Mouse (Mus musculus): ENCODE measurements around the gene Btf3l4. TPM values are rescaled to one million over a fixed set of nuclear protein-coding genes. Genes with fewer than 3 reads are reported as not detected.
A peak's percentile ranks its signal among the peaks of the same experiment; 100 is the strongest.

Btf3l4 gene
- polyA plus RNA-seq, 1 experiment from 2014 or later: 146 TPM

DNA sequence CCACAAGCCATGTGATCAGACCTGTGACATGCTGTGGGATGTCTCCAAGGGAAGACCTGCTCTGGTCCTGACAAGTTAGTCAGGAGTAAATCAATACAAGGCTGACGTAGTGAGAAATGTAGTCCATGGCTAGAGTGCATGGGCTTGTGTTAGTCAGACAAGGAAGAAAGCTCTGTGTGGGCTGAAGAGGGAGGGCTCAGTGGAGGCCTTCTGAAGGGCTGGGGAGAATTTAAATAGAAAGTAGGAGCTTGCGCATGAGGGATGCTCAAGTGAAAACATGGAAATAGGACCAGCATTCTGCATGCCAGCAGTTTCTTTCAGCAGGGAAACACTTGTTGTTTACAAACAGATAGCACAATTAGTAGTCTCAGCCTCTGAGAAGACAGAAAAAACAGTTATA lies 29.9 kb downstream of the Btf3l4 start:
- Histone ChIP-seq H3K4me3 (no peak overlapping the region), H3K27me3 (no peaks in the 10 kb centered on the region), H3K27ac (replicated peaks) (no peak overlapping the region), H3K4me2 (no peak overlapping the region), H3K4me1 (replicated peaks) (no peaks in the 10 kb centered on the region), H3K36me3 (no peaks in the 10 kb centered on the region), H3K9me3 (no peaks in the 10 kb centered on the region), H3K9ac (no peak overlapping the region)
- WGBS: 84% methylated on average over 2 of the region's 2 CpGs
- no peak for ATAC-seq (ENCODE audit: low FRiP score, low read depth)

GRCm38 (mm10) chr4:108798083-108798830 lies 35.2 kb downstream of the Btf3l4 start:
- H3K4me2 ChIP-seq: no peak overlapping the region
- H3K4me1 ChIP-seq (replicated peaks): no peaks in the 10 kb centered on the region
- no peak for ATAC-seq (ENCODE audit: low FRiP score, low read depth)
- H3K9ac ChIP-seq: no peak overlapping the region
- no peak overlapping the region for H3K27ac ChIP-seq (replicated peaks)
- no peaks in the 10 kb centered on the region for H3K9me3 ChIP-seq
- no peaks in the 10 kb centered on the region for H3K27me3 ChIP-seq
- H3K36me3 ChIP-seq: no peaks in the 10 kb centered on the region
- WGBS: 51% methylated on average over 2 of the region's 2 CpGs
- no peak overlapping the region for H3K4me3 ChIP-seq

DNA sequence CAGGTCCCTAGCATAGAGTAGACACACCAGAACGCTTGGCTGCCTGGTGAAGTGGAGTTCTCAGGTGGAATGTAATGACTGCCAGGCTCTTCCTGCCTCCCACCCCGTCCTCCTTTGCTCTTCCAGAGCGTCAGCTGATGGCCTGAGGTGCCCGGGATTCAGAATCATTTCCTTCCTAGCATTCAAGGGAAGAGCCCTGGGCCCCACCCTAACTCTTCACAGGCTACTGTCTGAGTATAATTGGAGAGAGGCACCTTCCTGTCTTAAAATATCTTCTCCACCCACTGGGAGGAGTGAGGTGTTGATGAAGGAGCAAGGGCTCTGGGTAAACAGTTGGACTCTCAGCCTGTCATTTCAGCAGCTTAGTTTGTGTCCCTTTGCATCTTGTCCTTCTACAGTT lies 36.7 kb downstream of the Btf3l4 start:
- Histone ChIP-seq H3K4me3 (no peak overlapping the region), H3K27ac (replicated peaks) (no peak overlapping the region), H3K4me2 (no peak overlapping the region), H3K9ac (no peak overlapping the region), H3K4me1 (replicated peaks) (no peaks in the 10 kb centered on the region), H3K27me3 (no peaks in the 10 kb centered on the region), H3K9me3 (no peaks in the 10 kb centered on the region), H3K36me3 (no peaks in the 10 kb centered on the region)
- WGBS: 59% methylated on average over 4 of the region's 4 CpGs
- ATAC-seq (ENCODE audit: low FRiP score, low read depth): no peak

DNA sequence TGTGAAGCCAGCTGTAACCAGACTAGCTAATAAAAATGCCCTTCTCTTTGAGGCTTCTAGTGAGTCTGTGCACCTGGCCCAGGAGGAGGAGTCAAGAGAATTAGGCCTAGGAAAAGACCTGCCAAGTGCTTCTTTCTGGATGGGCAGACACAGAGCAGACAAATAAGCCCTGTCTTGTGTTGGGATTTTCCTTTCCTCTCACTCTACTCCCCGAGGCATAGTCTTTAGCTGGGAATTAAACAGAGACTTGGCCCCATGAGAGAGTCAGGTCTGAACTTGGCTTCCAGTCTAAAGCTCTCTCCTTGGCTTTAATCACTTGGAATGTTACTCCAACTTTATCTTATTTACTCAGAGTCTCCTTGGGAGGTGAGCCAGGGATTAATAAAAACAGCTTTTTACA lies 39.5 kb downstream of the Btf3l4 start:
- Histone ChIP-seq H3K9ac (no peak overlapping the region), H3K4me1 (replicated peaks) (no peaks in the 10 kb centered on the region), H3K36me3 (no peaks in the 10 kb centered on the region), H3K4me2 (no peak overlapping the region), H3K27ac (replicated peaks) (no peak overlapping the region), H3K9me3 (no peaks in the 10 kb centered on the region), H3K27me3 (no peaks in the 10 kb centered on the region), H3K4me3 (no peak overlapping the region)
- WGBS: 73% methylated on average over 1 of the region's 1 CpGs
- ATAC-seq (ENCODE audit: low FRiP score, low read depth): no peak

GRCm38 (mm10) chr4:108790507-108790906 lies 42.9 kb downstream of the Btf3l4 start:
- no peak overlapping the region for H3K27ac ChIP-seq (replicated peaks)
- H3K4me2 ChIP-seq: no peak overlapping the region
- 72% methylated on average over 1 of the region's 1 CpGs for WGBS
- H3K9ac ChIP-seq: no peak overlapping the region
- H3K4me3 ChIP-seq: no peak overlapping the region
- no peaks in the 10 kb centered on the region for H3K27me3 ChIP-seq
- H3K9me3 ChIP-seq: no peaks in the 10 kb centered on the region
- no peaks in the 10 kb centered on the region for H3K4me1 ChIP-seq (replicated peaks)
- no peak for ATAC-seq (ENCODE audit: low FRiP score, low read depth)
- no peaks in the 10 kb centered on the region for H3K36me3 ChIP-seq

DNA sequence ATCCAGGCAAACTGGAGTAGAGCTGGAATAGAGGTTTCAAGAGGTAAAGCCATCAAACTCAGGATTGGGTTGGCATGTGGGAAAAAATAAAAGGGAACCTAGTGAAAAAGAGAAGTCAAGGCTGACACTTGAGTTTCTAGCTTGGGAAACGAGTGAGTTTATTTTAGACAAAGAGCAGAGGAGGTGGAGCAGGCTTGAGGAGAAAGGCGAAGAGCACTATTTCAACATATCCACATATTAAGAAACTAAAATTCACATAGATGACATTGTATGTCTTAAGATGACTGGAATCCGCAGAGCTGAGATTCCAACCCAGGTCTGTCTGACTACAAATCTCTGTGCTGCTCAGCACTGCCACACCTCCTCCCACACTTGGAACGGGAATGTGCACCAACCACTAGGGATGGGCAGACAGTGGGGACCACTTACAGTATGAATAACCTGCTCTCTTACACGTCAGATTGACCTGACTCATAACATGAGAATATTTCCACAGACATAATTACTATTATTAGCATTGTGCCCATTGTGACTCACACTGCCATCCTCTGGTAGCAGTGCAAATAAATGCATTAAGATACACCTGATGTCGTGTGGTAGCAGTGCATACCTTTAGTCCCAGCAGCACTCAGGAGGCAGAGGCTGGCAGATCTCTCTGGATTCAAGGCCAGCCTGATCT lies 44.0 kb downstream of the Btf3l4 start:
- Histone ChIP-seq H3K4me2 (no peak overlapping the region), H3K9me3 (no peaks in the 10 kb centered on the region), H3K27ac (replicated peaks) (no peak overlapping the region), H3K9ac (no peak overlapping the region), H3K27me3 (no peaks in the 10 kb centered on the region), H3K4me1 (replicated peaks) (no peaks in the 10 kb centered on the region), H3K36me3 (no peaks in the 10 kb centered on the region), H3K4me3 (no peak overlapping the region)
- 74% methylated on average over 6 of the region's 6 CpGs for WGBS
- ATAC-seq (ENCODE audit: low FRiP score, low read depth): no peak

DNA sequence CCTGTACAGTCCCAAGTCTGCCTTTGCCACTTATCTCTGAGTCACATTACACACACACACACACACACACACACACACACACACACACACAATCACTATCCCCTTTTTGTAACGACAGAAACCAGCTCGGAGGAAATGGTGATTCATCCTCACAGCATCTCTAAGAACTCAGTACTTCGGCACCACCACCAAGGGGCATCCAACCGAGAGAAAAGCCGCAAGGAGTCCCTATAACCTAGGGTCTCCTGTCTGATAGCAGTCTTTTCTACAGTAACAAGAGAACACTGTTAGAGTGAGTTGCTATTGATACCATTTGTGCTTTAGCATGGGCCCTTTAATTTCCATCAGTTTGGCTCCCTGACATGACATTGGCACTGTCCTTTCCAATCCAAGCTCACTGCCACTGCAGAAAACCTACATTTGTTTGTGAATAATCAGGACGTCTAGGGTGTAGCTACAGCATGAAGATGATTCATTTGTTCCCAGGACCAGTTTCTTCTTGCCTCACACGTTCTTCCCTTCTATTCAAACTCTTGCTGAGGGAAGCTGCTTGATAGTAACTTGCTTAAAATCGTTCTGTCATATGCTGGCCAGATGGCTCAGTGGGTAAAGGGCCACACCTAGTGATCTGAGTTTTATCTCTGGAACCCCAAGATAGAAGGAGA lies 50.9 kb downstream of the Btf3l4 start:
- no peak overlapping the region for H3K27ac ChIP-seq (replicated peaks)
- WGBS: 30% methylated on average over 8 of the region's 8 CpGs
- H3K4me2 ChIP-seq: no peak overlapping the region
- H3K27me3 ChIP-seq: no peaks in the 10 kb centered on the region
- ATAC-seq (ENCODE audit: low FRiP score, low read depth): no peak
- H3K36me3 ChIP-seq: no peaks in the 10 kb centered on the region
- no peaks in the 10 kb centered on the region for H3K9me3 ChIP-seq
- H3K9ac ChIP-seq: no peak overlapping the region
- H3K4me1 ChIP-seq (replicated peaks): peaks cover 14% of the 10 kb centered on the region
- H3K4me3 ChIP-seq: no peak overlapping the region

- Histone ChIP-seq H3K9me3 (no peaks in the 10 kb centered on the region), H3K36me3 (no peaks in the 10 kb centered on the region), H3K27me3 (no peaks in the 10 kb centered on the region), H3K9ac (0 out of 2 replicates have a peak overlapping the region, but pooled peaks have one; percentile 98), H3K27ac (replicated peaks) (peak overlapping the region; percentile 11; the same call in 1 of the 2 replicates), H3K4me2 (peak overlapping the region; percentile 76), H3K4me3 (peak overlapping the region; percentile 98), H3K4me1 (replicated peaks) (peaks cover 14% of the 10 kb centered on the region)
- 75% methylated on average over 3 of the region's 3 CpGs for WGBS
- no peak for ATAC-seq (ENCODE audit: low FRiP score, low read depth)
Observed at GRCm38 (mm10) chr4:108781596-108781995, 51.8 kb downstream of the Btf3l4 start.

- 0% methylated on average over 20 of the region's 20 CpGs for WGBS
- no peak for ATAC-seq (ENCODE audit: low FRiP score, low read depth)
- H3K27me3 ChIP-seq: no peaks in the 10 kb centered on the region
- peak overlapping the region; percentile 98 for H3K9ac ChIP-seq
- peak overlapping the region; percentile 98 for H3K4me3 ChIP-seq
- H3K27ac ChIP-seq (replicated peaks): peak overlapping the region; percentile 97
- peaks cover 14% of the 10 kb centered on the region for H3K4me1 ChIP-seq (replicated peaks)
- no peaks in the 10 kb centered on the region for H3K9me3 ChIP-seq
- H3K36me3 ChIP-seq: no peaks in the 10 kb centered on the region
- peak overlapping the region; percentile 76 for H3K4me2 ChIP-seq
Observed at GRCm38 (mm10) chr4:108780864-108781205, 52.6 kb downstream of the Btf3l4 start.

- Histone ChIP-seq H3K4me2 (peak within 1 kb of the TSS; percentile 76), H3K9ac (peak within 1 kb of the TSS; percentile 98), H3K4me3 (peak within 1 kb of the TSS; percentile 98), H3K36me3 (no peaks in the 10 kb centered on the region), H3K4me1 (replicated peaks) (peaks cover 14% of the 10 kb centered on the region), H3K27ac (replicated peaks) (peak within 1 kb of the TSS; percentile 97), H3K27me3 (no peaks in the 10 kb centered on the region), H3K9me3 (no peaks in the 10 kb centered on the region)
- WGBS: under 1% methylated on average over 94 of the region's 111 CpGs
- peak; percentile 91 for ATAC-seq (ENCODE audit: low FRiP score, low read depth)
Observed at GRCm38 (mm10) chr4:108780057-108780863, 53.2 kb downstream of the Btf3l4 start, which contains the start of gene Zfyve9. TSS of gene Zfyve9 (minus strand) at chr4:108780798.

DNA sequence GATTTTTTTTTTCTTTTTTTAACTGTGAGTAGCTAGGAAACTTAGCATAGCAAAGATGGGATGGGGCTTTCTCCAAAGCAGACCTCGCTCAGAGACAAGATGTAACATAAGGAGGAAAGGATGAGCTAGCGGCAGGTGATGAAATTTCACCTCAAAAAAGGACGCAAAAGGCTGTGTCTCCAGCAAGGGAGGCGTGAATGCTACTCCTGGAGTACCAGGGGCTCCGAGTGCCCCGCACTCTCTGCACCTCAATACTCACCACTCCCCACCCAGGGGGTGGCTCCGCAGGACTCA lies 53.7 kb downstream of the Btf3l4 start:
- Histone ChIP-seq H3K9me3 (no peaks in the 10 kb centered on the region), H3K27ac (replicated peaks) (peak overlapping the region; percentile 97), H3K27me3 (no peaks in the 10 kb centered on the region), H3K36me3 (no peaks in the 10 kb centered on the region), H3K4me3 (peak overlapping the region; percentile 98), H3K4me1 (replicated peaks) (peaks cover 14% of the 10 kb centered on the region), H3K9ac (peak overlapping the region; percentile 98), H3K4me2 (peak overlapping the region; percentile 76)
- no peak for ATAC-seq (ENCODE audit: low FRiP score, low read depth)
- 0% methylated on average over 7 of the region's 7 CpGs for WGBS

DNA sequence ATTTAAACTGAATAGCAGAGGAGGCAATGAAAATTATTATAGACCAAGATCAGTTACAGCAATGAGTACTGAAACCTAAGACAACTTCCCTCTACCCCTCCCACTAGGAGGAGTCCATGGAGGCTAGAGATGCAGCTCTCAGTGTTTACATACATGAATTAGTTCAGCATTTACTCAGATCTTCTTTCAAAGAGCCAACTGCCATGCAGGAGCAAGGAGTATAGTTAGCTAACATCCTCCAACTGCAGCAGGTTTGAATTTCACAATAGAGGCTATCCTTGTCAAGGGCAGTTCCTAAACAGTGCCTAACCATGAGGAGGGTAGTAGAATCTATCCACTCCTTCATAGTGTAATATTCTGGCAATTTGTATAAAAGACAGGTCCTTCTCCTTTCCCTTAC lies 64.9 kb downstream of the Btf3l4 start:
- Histone ChIP-seq H3K4me2 (no peak overlapping the region), H3K27ac (replicated peaks) (no peak overlapping the region), H3K4me3 (no peak overlapping the region), H3K4me1 (replicated peaks) (no peaks in the 10 kb centered on the region), H3K27me3 (no peaks in the 10 kb centered on the region), H3K9me3 (no peaks in the 10 kb centered on the region), H3K9ac (no peak overlapping the region), H3K36me3 (no peaks in the 10 kb centered on the region)
- ATAC-seq (ENCODE audit: low FRiP score, low read depth): no peak

Data from hindbrain, embryonic 15.5 days (tissue).